Mouse (Mus musculus) kidney, adult 11 months (tissue): ENCODE data around the gene Rps6kc1.

ENCODE experiments used
- DNase-seq: peaks from one replicate; pipeline ENCODE4 v3.0.0; 2022

The Rps6kc1 gene

GRCm38 (mm10) chr1:190664767-190665489 is 246.6 kb downstream of the Rps6kc1 start:
- peak; percentile 28 for DNase-seq

GRCm38 (mm10) chr1:190663996-190664395 is 247.6 kb downstream of the Rps6kc1 start:
- no peak for DNase-seq

DNA sequence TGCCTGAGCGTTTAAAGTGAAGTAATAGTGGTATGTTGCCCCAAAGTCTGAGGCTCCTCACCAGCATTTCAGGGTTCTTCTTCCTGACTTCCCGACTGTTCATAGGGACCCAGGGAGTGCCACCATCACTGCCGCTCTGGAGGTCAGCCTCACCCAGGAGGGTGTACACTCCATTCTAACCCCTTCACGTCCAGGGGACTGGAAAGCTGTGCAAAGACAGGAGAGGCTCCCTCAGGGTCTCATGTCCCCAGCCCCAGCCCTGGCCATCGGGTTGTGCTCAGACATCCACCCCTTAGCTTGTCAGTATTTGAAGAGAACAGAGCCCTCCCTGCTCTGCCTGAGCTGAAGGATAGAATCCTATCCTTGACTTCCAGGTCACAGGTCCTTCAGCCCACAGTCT is 248.8 kb downstream of the Rps6kc1 start:
- no peak for DNase-seq

- DNase-seq = no peak
Observed at GRCm38 (mm10) chr1:190661764-190662163, 249.8 kb downstream of the Rps6kc1 start.

- no peak for DNase-seq
Observed at GRCm38 (mm10) chr1:190661249-190661648, 250.3 kb downstream of the Rps6kc1 start.

GRCm38 (mm10) chr1:190659722-190660502 is 251.7 kb downstream of the Rps6kc1 start:
- no peak for DNase-seq

GRCm38 (mm10) chr1:190658266-190658665 is 253.3 kb downstream of the Rps6kc1 start:
- no peak for DNase-seq

- DNase-seq = no peak
Observed at GRCm38 (mm10) chr1:190656089-190656488, 255.5 kb downstream of the Rps6kc1 start.

DNA sequence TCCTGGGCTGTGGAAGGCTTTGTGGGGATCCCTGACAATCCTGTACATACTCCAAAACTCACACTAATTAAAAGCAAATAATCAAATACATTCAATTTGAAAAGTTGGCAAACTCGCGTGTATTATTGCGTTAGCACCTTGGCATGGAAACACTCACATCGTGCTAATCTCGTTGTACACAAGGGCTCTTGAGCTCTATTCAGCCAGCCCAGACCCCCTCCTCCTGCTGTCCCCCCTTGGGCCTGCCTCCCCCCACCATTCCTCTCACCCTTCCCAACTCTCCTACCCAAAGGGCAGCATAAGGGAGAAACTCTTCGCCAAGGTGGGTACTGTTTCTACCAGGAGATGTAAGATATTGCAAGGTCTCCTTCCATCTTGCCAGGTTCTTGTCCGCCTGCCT is 255.9 kb downstream of the Rps6kc1 start:
- DNase-seq = no peak

- DNase-seq = no peak
Observed at GRCm38 (mm10) chr1:190655081-190655480, 256.5 kb downstream of the Rps6kc1 start.

DNA sequence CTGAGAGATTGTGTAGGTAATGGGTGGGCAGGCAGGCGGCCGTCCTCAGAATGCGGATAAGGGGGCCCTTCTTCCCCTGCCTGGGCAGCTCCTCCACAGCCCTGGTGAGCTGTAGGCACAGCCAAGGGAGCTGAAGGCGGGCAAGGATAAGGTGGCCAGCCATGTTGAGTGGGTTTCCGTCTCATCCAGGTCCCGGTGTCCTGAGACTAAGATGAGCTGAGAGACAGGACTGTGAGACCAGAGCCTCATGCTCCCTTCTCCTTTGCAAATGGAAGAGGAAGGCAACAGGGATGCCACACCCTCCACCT is 256.9 kb downstream of the Rps6kc1 start:
- no peak for DNase-seq

DNA sequence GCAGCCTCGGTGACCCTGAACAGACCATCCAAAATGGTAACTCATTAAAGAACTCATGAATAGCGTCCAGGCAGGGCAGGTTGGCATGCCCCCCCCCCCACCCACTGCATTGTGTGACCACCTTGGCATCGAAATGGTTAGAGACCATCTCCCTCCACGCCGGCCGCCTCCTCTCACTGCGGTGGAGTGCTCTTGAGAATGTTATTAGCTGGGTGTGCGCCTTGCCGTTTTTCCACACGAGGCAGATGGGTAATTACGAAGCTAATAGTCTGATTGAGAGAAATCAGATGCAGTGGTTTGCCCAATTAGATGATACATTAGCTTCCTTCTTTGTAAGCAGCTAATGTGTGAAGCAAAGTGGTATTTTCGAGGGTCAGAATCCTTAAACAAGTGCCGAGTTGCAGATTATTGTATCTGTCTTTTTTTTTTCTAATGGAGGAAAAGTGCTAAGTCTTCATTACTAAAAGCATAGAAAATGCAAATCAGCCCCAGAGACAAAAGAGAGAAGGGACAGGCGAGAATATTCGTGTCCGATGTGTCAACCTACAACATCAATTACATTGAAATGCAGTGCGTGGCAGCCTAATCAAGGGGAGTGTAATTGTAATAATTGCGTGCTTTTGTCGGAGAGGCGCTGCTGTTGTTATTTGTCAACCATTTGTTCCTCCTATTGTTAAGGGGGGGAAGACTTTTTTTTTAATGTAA is 257.4 kb downstream of the Rps6kc1 start:
- no peak for DNase-seq

GRCm38 (mm10) chr1:190653081-190653480 is 258.5 kb downstream of the Rps6kc1 start:
- DNase-seq = no peak
